Mouse (Mus musculus) retina, postnatal 1 day (tissue): ENCODE results near the gene Slc7a4.
A peak's percentile ranks its signal among the peaks of the same experiment; 100 is the strongest.

ENCODE experiments used
- DNase-seq: peaks from one replicate; pipeline ENCODE4 v3.0.0-alpha.2; 2012

Slc7a4 gene

DNA sequence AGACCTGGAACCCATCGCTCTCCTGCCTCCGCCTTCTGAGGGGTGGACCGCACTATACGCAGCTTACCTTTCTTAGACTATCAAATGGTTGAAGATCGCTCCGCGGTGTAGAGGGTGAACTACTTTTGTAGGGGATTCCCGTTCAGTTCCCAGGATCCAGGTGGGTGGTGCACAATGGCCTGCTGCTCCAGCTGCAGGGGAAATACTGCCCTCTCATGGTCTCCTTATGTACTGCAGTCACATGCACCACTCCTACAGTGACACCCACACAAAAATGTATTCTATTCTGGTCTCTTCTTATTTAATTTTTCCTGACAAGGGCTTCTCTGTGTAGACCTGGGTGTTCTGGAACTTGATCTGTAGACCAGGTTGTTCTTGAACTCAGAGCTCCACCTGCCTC lies at the start of gene Slc7a4:
Gene Slc7a4, minus strand, starts transcription at position 151 of the 400 bp plus-strand sequence.
- peak; percentile 60 for DNase-seq

DNA sequence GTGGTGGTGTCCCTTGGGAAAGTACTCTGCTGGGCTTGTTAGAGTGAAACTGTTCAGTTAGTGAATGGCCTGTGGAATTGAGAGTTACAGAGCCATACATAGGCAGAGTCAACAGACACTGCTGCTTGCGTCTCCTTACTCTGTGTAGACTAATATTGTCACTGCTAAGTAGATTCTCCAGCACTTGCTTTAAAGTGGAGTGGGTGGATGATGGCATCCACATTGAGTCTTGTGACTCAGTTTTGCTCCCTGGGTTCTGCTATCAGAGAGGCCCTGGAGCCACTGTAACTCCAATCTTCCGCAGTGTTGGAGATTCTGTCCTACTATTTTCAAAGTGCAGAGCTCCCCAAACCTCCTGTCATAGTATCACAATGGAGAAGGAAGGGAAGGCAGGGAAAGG lies 49.6 kb upstream of the Slc7a4 start:
- DNase-seq = no peak

DNA sequence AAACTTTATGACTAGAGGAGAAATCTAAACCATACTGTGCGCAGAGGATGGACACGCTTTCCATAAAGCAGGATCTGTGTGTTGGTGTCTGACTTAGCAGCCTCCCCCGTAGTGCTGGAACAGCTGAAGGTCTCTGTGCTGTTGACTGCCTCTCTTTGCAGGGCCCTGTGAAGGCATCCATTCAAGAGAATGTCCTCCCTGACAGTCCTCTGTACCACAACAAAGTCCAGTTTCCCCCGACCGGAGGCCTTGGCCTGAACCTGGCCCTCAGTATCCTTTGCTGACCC lies 43.2 kb upstream of the Slc7a4 start:
- no peak for DNase-seq

DNA sequence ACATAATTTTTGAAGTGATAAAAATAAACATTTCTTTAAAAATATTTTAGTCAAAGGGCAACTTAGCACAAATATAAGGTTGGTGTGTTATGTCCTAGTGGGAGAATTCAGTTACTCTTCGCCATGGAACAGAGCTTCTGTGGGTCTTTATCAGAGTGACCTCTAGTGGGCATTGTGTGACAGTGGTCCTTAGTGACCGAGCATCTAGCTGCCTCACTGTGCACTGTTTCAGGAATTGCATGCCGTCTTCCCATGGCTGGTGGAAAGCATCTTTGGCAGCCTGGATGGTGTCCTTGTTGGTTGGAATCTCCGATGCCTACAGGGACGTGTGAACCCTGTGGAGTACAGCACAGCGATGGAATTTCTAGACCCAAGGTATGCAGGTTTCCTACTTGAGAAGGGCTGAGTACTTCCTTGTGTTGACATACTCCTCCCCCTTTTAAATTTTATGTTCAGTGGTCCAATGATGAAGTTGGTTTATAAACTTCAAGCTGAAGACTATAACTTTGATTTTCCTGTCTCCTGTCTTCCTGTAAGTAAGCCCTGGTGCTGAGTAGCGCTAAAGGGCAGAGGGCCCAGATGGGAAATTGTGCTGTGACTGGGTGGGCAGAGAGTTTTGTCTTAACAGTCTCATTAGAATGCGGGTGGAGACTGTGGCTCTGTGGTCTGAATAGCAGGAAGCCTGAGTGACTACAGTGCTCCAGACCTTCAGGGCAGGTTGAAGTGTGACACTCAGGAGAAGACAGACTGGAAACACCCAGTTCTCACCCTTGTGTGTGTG lies 42.7 kb upstream of the Slc7a4 start:
- DNase-seq = peak; percentile 68

DNA sequence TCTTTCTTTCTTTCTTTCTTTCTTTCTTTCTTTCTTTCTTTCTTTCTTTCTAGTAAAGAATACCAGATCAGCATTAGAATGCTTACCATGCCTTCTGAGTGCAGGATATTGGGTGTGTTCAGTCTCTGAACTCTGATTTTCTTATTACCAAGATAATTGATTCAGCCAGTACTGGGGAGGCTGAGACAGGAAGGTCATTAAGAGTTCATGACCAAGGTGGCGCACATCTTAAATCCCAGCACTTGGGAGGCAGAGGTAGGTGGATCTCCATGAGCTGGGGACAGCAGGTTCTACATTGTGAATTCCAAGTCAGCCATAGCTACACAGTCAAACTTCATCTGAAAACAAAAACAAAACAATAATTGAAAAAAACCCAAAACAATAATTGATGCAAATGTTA lies 38.9 kb upstream of the Slc7a4 start:
- DNase-seq = no peak

DNA sequence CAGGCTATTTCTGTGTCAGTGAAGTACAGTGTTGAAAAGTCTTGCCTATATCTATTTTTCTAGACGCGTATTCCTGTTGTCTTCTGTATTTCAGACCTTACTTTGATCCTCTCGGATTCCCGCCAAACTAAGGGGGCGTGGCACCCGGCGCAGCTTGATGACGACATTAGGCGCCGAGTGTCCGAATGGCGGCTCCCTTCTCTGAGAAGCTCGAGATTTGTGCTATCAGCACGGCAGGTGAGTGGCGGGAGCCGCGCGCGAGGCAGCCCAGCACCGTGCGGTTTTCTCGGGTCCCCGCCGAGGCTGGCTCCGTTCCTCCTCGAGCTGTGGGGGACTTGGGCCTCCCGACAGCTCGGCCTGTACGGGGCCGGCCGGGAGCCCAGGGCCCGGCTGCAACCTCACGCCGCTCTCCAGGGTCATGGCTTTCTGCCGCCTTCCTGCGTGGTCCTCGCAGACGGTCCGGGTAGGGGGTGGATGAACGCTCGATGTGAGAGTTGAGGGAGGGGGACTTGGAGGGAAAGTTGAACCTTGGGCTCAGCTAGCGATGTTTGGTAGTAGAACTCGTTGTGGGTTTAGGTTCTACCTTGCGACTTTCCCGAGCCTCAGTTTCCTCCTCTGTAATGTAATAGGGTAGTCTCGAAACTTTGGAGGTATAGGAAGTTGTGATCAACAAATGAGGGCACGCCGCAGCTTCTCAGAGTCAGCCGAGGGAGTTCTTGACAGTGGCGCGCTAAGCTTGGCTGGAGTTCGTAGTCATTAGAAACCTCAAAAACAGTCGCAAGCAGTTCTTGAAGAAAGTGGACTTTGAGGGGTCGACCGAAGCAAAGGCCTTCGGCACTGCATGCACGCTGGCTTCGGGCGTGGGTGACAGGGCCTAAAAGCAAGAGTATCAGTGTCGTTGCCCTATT lies 36.4 kb upstream of the Slc7a4 start, which contains the start of gene Smpd4:
Gene Smpd4, plus strand, starts transcription at position 157 of the 908 bp plus-strand sequence.
- DNase-seq = peak; percentile 93

DNA sequence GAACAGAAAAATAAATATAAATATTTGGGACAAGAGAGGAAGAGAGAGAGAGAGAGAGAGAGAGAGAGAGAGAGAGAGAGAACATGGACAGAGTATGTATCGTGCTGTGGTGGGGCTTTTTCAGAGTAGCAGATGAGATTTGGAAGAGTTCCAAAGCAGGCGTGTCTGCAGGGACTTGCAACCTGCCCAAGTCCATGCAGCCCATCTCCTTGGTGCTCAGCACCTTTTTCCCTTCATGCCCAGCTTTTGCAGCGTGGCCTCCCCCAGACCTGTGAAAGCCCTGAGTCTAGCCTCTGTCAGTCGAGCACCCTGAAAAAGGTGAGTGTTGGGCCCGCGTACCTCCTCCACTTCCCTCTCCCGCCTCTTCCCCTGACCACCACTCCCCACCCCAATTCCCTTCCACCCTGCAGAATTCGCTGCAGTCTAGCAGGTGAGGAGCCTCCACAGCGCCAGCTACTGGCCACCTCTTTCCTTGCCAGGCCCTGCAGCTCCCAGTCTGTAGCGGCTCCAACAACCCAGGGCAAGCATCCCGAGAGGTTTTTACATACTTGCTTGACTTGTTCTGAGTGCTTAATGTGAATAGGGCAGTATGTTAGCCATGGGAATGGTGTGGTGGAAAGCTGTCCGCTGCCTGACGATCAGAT lies 35.0 kb upstream of the Slc7a4 start:
- DNase-seq = peak; percentile 72

DNA sequence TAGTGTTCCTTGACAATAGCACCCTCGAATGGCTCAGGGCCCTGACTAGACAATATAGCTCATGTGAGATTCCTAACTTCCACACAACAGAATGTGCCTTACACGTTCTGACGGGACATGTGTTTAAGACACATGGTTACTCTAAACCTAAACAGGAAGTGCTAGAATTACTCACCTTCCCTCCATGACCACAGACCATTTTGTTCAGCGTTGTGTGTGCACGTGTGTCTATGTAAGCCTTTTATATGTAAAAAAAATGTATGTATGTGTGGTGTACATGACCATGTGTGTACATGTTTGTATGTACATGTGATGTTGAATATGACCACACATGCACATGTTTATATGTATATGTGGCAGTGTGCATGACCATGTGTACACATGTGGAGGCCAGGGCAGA lies 33.2 kb upstream of the Slc7a4 start:
- no peak for DNase-seq

DNA sequence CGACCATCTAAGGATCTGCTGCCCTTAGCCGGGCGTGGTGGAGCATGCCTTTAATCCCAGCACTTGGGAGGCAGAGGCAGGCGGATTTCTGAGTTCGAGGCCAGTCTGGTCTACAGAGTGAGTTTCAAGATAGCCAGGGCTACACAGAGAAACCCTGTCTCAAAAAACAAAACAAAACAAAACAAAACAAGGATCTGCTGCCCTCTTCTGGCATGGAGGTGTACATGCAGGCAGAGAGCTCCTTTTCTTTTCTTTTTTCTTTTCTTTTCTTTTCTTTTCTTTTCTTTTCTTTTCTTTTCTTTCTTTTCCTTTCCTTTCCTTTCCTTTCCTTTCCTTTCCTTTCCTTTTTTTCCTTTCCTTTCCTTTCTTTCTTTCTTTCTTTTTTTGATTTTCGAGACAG lies 31.7 kb upstream of the Slc7a4 start:
- peak; percentile 37 for DNase-seq

DNA sequence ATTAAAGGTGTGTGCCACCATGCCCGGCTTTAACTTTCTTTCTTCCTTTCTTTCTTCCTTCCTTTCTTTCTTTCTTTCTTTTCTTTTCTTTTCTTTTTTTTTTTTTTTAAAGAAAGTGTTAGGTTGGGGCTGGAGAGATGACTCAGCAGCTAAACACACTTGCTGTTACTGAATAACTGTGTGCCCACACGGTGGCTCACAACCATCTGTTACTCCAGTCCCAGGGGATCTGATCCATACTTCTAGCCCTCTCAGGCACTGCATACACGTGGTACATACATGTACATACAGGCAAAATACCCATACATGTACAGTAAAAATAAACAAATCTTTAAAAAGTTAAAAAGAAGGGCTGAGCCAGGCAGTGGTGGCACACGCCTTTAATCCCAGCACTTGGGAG lies 28.4 kb upstream of the Slc7a4 start:
- DNase-seq = no peak

DNA sequence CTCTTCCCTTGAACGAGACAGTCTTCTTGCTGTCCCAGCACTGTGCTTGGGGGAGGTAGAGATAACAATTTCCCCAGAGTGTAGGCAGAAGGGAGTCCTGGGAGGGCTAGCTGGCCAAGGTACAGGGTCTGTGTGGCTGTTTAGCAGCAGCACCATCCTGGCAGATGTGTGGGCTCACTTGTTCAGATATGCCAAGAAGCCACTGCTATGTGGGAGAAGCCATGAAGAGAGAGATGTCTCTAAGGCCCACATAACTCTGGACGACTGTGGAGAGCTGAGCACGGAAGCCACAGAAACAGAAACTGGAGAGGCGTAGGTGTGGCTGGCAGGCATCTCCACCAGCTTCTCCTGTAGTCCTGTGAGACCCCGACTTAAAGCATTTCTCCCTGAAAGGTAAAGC lies 22.7 kb upstream of the Slc7a4 start:
- no peak for DNase-seq

DNA sequence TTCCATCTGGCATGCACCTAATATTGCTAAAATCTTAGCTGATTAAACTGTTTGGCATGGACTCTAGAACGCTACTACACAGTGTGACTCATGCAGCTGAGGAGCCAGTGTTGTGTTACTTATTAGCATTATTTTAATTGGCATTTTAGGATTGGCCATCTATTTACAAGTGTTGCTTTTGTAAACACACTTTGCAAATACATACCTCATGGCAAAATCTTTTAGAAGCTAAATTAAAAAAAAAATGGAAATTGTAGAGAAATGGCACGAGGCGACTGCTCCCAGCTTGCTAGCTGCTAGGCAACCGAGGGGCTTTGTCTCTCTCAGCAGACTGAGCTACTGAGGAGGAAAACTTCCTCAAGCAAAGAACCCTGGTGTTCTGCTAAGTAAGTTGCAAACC lies 21.9 kb upstream of the Slc7a4 start:
- DNase-seq = no peak

DNA sequence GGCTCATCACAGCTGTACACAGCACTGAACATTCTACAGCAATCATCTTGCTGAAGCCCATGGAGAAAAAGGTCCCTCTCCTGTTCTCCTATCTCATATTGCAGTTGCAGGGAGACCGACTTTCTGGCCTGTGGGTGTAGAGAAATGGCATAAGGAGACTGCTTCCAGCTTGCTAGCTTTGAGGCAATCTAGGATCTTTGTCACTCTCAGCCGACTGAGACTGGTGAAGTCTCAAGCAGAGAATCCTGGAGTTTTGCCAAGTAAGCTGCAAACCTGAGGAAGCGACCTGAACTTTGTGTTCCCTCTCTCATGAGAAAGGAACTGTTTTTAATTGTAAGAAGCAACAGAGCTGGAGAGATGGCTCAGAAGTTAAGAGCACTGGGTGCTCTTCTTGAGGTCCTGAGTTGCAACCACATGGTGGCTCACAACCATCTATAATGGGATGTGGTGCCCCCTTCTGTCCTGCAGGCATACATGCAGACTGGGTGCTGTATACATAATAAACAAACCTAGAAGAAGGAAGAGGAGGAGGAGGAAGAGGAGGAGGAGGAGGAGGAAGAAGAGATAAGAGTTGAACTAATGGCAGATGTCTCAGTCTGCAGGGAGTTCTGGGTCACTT lies 18.0 kb upstream of the Slc7a4 start:
- peak; percentile 10 for DNase-seq

DNA sequence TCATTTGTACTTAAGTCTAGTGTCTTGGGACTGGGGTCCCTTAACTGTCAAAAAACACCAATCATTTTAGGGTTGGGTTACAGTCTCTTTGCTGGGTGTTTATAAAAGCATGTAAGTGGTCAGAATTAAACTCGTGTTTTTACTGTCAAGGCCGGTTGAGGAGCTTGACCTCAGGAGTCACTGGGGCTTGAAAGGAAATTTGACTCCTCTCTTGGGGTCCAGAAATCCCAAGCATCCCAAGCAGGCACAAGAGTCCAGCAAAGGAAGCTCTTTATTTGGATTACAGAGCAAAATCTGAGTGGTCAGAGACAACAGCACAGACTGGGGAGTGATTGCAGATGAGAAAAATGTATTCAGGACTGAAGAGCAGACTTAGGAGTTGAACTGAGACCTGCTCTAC lies 7.7 kb upstream of the Slc7a4 start:
- no peak for DNase-seq

DNA sequence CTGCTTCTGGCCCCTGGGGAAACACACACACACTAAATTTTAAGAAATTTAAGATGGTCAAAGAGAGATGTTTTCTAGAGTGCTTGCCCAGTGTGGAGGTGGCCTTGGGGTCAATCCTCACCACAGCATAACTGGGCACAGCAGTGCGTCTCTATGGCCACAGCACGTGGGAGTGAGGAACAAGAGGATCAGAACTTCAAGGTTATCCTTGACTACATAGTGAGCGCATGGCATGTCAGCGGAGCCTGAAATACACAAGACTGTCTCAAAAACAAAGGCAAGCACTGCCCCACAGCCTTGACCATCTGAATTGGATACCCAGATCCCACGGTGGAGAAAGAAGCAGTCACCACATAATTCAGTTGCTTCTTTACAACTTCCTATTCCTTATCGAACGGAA lies 1.5 kb upstream of the Slc7a4 start:
- DNase-seq = no peak

DNA sequence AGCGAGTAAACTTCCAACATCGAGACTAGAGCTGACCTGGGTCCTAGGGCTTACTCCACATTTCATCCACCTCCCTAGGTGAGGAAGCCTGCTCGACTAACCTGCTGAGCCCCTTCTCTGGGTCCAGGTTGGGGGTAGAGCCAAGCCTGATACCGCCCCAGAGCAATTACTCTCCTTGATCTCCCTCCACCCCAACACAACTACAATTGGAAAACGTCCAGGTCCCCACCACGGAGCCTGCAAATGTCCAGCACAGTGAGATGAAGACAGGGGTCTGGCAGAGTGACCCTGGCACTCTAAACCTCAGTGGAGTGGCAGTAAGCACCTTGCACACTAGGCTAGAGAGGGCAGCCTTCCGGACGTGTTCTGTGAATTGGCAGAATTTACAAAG lies 6.2 kb downstream of the Slc7a4 start:
- DNase-seq = no peak

DNA sequence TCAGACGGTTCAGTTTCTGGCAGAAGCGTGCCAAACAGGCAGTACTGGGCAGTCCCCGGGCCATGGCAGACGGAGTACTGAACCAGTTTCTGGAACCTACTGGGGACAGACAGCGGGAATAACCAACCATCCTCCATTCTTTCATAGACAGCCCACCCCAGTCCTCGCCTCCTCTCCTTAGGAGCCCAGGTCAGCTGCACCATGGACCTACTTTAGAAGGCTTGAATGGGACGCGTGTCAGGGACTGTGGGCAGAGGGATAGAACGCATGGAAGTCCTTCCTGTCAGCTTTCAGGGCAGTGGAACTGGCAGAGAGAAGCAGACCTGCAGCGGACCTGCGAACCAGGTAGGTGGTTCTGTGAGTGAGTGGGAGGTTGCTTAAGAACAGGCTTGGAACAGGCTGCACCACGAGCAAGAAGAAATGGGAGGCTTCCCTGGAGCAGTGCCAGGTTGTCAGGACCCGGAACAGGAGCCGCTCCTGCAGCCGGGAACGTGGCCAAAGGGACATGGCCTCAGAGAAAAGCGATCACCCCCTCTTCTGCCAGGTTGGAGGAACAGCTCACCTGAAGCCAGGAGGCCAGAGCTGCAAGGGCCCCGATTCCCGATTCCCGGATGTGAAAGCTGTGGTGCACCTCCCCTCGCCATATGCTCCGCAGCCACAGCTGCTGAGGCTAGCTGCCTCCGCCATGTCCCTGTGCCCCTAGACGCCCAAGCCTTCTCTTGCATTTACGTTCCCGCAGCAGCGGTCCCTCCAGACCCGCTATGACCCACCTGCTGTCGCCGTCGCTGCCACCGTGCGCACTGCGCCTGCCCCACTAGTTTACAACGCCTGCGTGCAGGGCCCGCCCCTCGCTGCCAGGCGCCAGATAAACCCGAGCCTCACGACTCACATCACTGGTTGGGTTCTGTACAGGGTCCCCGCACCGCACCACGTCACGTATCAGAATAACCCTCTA lies 6.9 kb downstream of the Slc7a4 start:
- DNase-seq = peak; percentile 71

DNA sequence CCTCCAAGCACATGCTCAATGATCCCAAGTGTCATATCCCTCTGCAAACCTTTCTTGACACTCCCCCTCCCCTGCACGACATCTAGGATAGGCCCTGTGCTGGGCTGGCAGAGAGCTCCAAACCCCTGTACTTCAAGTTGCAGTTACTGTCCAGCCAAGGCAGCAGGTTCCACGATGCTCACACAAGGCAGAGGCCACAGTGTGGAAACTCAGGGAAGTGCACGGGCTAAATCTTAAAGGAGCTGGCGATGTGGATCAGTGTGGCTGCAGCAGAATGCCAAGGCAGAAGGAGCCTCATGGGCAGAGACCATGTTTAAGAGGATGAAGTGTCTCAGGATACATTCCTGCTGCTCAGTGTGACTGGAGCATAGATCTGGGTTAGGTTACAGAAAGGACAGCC lies 16.8 kb downstream of the Slc7a4 start:
- DNase-seq = peak; percentile 26

DNA sequence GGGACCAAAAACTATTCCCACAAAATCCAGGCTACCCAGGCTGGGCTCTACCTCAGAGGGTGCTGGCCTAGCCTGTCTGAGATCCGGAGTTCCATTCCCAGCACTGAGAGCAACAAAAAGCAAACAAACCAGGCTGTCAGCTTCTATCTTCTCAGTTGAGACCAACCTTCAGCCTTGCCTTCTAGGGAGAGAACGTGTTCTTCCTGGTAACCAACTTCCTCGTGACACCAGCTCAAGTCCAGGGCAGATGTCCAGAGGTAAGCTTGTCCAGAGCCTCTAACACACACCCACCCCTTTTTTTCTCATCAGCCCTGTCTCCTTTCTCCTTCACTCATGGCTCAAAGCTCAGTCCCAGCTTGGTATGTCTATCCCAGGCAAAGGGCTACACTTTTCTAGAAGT lies 18.2 kb downstream of the Slc7a4 start:
- DNase-seq = no peak

DNA sequence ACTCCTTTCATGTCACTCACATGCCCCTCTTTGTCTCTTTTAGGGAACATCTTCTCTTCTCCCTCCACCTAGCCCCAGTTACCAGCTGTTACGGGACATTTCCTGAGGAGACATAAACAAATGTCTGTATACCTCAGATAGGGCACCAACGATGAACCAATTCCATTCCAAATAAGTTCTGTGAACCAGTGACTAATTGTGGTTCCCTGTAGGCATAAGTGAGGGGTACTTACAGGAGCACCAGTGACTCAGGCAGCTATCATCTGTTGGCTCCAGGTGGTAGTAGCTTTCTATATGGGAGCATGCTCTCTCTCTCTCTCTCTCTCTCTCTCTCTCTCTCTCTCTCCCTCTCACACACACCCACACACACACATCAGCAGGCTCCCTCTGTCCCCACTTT lies 18.8 kb downstream of the Slc7a4 start:
- DNase-seq = no peak

DNA sequence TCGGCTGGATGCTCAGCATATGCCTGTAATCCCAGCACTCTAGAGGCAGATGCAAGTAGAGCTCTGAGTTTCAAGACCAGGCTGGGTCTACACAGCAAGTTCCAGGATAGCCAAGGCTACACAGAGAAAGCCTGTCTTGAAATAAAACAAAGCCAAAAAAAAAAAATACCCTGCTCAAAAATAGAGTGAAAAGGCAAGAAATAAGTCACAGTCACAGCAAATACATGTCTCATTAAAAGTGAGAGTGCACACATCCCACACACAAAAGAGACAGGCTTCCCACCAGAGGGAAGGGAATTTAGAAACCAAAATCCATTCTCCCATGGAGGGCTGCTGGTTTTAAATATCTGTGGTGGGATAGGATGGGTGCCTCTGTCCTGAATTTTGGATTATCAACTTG lies 19.4 kb downstream of the Slc7a4 start:
- DNase-seq = no peak

DNA sequence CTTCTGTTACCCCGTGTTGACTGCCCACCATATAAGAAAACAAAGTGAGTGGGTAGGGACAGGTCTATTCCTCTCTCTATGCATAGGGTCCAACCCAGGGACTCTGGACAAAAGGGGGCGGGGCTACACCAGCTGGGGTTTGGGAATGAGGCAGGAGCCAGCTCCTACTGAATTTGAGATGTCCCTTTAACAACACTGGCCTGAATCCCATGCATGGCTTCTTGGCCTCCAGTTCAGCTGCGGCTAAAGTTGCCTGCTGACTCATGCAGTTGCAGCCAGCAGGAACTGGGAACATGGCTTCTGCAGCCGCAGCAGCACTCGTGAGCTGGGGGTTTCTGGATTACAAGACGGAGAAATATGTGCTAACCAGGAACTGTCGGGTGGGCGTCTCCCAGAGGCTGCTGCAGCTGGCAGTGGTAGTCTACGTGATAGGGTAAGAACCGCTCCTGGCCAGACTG lies 21.2 kb downstream of the Slc7a4 start, which contains the start of gene P2rx6:
Gene P2rx6, plus strand, starts transcription at position 135 of the 458 bp plus-strand sequence.
- DNase-seq = peak; percentile 70
